Mouse (Mus musculus): Measurements from ENCODE around the gene Sept6.

Sept6 gene

DNA sequence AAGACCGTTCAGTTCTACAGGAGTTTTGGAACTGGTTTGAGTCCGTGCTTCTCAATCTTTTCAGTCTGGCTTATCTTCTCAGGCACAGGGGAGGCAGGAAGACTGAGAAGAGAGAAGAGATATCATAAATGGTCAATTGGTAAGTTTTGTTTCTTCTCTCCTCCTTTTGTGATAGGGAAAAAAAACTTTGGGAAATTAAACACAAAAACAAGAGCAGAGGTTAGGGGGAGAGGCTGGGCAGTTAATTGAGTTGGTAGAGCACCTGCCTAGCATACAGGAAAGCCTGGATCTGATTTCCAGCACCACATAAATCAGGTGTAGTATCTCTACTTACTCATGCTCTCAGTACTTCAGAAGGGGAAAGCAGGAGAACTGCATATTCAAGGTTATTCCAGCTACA, at the start of gene Sept6:
Gene Sept6 (minus strand): TSS at position 101 of the 400 bp plus-strand sequence.
- DNase-seq, result no peak

DNA sequence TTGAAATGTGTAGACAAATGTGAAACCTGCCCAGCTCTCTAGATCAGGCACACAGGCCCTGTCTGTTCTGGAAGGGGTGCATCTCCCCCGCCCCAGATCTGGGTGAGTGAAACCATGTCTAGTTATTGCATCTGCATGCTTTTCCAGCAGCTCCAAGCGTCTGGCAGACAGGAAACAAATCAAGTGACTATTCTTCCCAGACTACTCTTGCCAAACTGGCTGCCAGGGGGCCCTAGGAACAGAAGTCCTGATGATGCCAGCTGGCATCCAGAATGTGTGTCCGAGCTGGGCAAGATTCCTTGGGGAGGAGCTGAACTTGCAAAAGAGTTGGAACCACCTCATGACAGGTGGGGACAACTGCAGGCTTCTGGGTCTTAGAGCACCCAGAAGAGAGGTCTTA, 36.8 kb upstream of the Sept6 start:
- peak; percentile 27 for DNase-seq

DNA sequence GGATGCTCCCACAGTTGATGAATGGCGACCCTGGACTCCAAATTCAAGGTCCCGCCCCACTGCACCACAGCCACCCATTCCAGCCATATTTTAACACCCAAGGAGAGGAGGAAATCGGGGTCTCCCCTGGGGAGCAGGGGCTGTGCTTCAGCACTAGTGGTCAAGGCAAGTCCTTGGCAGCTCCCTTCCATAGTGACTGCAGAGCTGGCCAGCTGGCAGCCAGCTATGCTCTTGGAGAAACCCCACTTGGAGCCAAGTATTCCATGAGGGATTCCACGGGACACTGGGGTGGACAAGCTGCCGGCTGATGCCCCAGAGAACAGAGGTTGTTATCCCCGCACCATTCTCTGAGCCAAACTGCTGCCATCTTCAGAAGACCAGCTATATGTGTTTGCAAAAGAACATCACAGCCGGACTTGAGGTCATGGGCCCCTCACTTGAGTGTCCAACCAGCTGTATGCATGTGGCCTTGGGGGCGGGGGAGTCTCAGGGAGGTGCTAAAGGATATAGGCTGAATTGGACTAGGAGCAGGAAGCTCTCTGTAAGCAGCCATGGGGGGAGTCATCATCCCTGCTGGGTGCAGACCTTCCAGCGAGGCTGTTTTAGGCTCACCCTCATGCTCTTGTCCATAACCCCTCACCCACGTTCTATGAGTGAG, 32.2 kb upstream of the Sept6 start:
- no peak for DNase-seq

- peak; percentile 48 for DNase-seq
Observed at GRCm38 (mm10) chrX:37022690-37023089, 31.1 kb upstream of the Sept6 start.

- DNase-seq, result no peak
Observed at GRCm38 (mm10) chrX:37019045-37019444, 27.5 kb upstream of the Sept6 start.

- DNase-seq, result no peak
Observed at GRCm38 (mm10) chrX:37018150-37018654, 26.6 kb upstream of the Sept6 start.

DNA sequence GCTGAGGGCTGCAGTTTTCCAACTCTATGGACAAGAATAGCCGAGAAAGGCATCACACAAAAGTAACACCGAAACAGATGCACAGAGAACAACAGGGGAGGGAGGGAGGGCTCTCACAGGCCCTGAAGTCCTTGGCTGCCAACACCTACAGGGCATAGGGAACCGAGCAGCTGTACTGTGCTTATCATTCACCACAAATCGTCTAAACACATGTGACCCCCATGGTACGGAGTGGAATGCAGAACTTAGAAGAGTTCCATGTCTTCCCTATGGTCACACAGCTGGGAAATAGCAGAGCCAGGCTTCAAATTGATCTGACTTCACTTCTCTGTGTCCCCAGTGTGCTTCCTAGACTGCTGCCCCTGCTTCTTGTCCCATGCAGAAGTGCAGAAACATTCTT, 22.3 kb upstream of the Sept6 start:
- no peak for DNase-seq

DNA sequence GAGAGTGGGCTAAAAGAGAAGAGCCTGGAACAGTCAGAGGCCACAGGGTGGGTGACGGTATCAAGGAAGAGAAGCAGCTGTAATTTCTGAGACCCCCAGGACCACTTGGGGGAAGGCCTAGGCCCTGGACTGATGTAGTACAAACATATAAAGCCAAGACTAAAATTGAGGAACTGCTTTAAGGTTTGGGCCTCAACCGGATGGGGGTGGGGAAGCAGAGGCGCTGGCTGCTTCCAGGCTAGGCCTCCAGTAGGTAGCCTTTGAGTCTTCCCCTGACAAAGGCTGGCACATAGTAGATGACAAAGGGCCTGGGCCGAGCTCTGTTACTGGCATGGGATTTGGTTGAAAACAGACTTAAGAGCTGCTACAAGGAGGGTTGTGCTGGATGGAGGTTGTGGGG, 555 bp downstream of the Sept6 start:
- DNase-seq, result no peak

GRCm38 (mm10) chrX:36989752-36990404, 1.7 kb downstream of the Sept6 start:
- DNase-seq, result peak; percentile 61

GRCm38 (mm10) chrX:36989234-36989751, 2.3 kb downstream of the Sept6 start:
- peak; percentile 77 for DNase-seq

DNA sequence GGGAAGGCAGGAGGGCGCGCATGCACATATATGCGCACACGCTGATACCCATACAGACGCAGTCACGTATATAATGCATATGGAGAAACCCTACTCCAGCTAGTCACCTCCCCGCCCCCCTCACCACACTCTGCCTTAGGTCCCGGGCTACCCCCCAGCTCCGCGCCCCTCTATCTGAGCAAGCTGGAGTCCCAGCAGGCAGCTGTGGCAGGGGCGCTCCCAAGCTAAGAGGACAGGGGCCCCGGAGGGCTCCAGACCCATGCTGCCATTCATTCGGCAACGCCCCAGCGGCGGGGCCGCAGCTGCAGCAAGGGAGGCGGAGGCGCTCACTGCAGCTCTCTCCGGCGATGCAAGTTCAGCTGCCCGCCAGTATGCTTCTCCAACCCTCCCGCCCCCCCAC, 2.8 kb downstream of the Sept6 start:
- DNase-seq, result peak; percentile 49

DNA sequence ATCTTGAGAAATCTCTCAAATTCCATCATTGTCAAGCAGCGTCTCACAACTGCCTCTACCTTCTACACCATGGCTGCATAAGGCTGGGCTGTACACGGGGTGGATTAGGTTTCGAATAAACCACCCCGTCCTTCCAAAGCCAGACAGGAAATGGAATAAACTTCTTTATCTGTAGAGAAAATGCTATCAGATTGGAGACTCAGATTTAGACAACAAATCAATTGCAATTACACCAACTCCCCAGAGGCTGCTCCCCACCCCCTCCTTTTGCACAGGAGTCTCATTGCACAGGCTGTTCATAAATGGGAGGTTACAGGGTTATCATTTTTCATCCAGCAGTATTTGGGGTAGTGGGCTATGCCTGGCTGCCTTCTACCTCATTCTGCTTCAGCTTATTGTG, 3.7 kb downstream of the Sept6 start:
- no peak for DNase-seq

- DNase-seq, result no peak
Observed at GRCm38 (mm10) chrX:36985041-36985440, 6.6 kb downstream of the Sept6 start.

GRCm38 (mm10) chrX:36983654-36984311, 7.8 kb downstream of the Sept6 start:
- no peak for DNase-seq

- peak; percentile 51 for DNase-seq
Observed at GRCm38 (mm10) chrX:36982892-36983653, 8.5 kb downstream of the Sept6 start.

- DNase-seq, result no peak
Observed at GRCm38 (mm10) chrX:36980563-36981187, 10.9 kb downstream of the Sept6 start.

DNA sequence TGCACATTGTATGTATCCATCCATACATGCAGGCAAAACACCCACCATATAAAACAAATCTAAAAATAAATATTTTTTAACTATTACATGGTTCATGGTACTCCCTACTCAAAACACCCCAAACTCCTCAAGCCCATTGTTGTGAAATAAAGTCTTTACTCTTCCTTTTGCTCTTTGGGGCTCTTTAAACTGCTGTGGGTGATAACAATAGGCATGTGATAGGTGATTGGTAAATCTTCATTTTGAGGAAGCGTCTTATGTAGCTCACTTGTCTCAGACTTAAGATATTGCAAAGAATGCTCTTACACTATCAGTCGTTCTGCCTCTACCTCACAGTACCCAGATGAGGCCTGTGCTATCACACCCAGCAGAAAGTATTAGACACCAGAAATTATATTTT, 13.7 kb downstream of the Sept6 start:
- DNase-seq, result no peak

- DNase-seq, result no peak
Observed at GRCm38 (mm10) chrX:36976980-36977379, 14.6 kb downstream of the Sept6 start.

DNA sequence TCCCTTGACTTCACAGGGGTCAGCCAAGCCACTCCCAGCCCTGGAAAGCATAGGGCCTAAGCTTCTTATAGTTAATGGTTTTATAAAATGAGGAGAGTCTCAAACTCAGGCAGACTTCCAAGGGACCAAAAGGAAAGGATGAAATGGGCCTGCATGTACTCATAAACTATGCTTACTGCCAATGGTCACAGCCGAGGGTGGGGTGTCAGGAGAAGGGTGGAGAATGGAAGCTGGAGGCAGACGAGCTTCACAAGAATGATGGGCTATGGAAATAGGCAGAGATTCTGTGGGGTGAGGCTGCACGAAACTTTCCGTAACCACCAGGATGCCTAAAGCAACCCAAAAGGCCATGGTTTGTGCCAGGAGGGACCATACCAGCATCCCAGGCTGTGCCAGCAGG, 15.3 kb downstream of the Sept6 start:
- DNase-seq, result peak; percentile 49

GRCm38 (mm10) chrX:36974905-36975304, 16.7 kb downstream of the Sept6 start:
- peak; percentile 75 for DNase-seq

GRCm38 (mm10) chrX:36972951-36973471, 18.6 kb downstream of the Sept6 start:
- no peak for DNase-seq

DNA sequence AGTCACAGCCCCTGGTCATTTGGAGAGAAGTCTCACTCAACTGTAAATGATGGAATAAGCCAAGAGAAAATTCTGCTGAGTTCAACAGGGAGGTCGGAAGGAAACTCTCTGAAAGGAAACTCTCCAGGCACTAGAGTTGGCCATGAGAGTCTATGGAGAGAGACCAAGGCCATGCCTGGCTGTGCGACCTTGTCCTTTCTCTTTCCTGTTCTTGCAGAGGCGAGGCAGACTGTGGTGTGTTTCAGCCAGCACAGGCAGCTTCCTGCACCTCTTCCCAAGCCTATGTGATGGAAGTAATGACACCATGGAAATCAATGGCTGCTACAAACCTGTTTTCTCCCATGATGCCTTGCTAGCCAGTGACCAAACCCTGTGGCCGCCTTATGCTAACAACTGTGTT, 20.4 kb downstream of the Sept6 start:
- no peak for DNase-seq

All from cerebellum, adult 9-11 months (tissue).